Mouse (Mus musculus): Measurements from ENCODE around the gene Slc4a1ap. TPM values are rescaled to one million over a fixed set of nuclear protein-coding genes. Genes with fewer than 3 reads are reported as not detected.

Slc4a1ap gene
- total and polyA plus RNA-seq, 3 experiments, result 25.7 to 41.1 (median 27.9) TPM

DNA sequence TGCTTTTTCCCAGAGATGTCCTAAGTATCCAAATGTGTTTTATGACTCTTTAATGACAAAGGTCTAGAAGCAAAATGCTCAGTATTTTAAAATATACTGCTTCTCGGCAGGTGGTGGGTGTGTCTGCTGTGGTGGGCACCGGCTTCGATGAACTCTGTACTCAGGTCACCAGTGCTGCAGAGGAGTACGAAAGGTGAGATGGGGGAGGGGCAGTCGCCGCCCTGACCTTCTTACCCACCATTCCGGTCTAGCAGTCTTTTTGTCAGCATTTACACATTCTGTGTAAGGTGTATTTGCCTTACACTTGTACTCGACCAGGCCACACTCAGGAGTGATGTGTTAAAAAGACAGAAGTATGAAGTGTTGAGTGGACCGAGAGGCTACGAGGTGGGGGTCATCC lies 22.0 kb upstream of the Slc4a1ap start:
- in situ Hi-C loops (cut with MboI; ENCODE audit: low pct_ligation_motif_present, low pct_unique_long_range_greater_than_20kb, low sequenced_read_pairs), result no loop called here

DNA sequence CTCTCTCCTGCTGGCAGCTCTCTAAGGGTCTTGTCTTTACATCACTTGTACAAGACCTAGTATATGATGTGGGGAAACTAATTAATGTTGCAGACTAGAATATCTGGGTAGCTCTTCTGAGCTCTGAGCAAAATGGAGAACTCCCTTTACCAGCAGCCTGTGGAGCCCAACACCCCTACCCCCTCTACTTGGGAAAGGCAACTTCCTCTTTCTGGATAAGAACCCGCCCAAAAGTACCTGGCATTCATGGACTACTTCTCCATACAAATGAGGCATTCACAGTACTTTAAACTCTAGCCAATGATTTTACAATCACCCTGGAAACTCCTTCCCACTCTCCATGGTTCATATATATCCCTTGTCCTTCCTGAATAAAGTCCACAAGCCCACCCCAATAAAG lies 14.3 kb upstream of the Slc4a1ap start:
- TF ChIP-seq HCFC1 (IDR thresholded peaks at IDR 0.05; ENCODE audit: low read depth, low read length) (no peak), NELFE (IDR thresholded peaks at IDR 0.05; ENCODE audit: low read depth, low read length) (no peak), ZKSCAN1 (IDR thresholded peaks at IDR 0.05; ENCODE audit: borderline replicate concordance, low read depth, low read length) (no peak), TBP (conservative IDR thresholded peaks at IDR 0.05; ENCODE audit: low read depth, low read length) (no peak), ZMIZ1 (IDR thresholded peaks at IDR 0.05; ENCODE audit: low read depth, low read length) (no peak), GABPA (IDR thresholded peaks at IDR 0.05; ENCODE audit: insufficient replicate concordance, low read depth, low read length) (no peak), CHD2 (IDR thresholded peaks at IDR 0.05; ENCODE audit: low read length) (no peak), MXI1 (IDR thresholded peaks at IDR 0.05; ENCODE audit: low read depth, low read length) (no peak), UBTF (IDR thresholded peaks at IDR 0.05; ENCODE audit: low read depth, low read length) (no peak), RAD21 (IDR thresholded peaks at IDR 0.05; ENCODE audit: low read depth, low read length) (no peak), IRF4 (IDR thresholded peaks at IDR 0.05; ENCODE audit: low read depth, low read length) (no peak), JUND (conservative IDR thresholded peaks at IDR 0.05; ENCODE audit: low read depth, low read length) (no peak), BHLHE40 (IDR thresholded peaks at IDR 0.05; ENCODE audit: low read depth, low read length) (no peak), ZNF384 (IDR thresholded peaks at IDR 0.05; ENCODE audit: low read depth, low read length) (no peak), KAT2A (IDR thresholded peaks at IDR 0.05; ENCODE audit: insufficient replicate concordance, low read length) (no peak), POLR2A (IDR thresholded peaks at IDR 0.05; ENCODE audit: low read depth, low read length) (no peak)
- H3K9ac ChIP-seq (ENCODE audit: insufficient read depth, low read depth), result no peak overlapping the region
- H3K27me3 ChIP-seq (replicated peaks), result no peaks in the 10 kb centered on the region
- dilution Hi-C loops (cut with MboI; ENCODE audit: extremely low pct_ligation_motif_present, extremely low pct_unique_long_range_greater_than_20kb, low sequenced_read_pairs), result no loop called here
- no peak overlapping the region for H3K4me2 ChIP-seq (ENCODE audit: insufficient read depth, low read depth, poor library complexity, severe bottlenecking)
- H3K79me2 ChIP-seq (replicated peaks; ENCODE audit: control insufficient read depth, extremely low read depth, insufficient read depth, poor library complexity, severe bottlenecking), result no peaks in the 10 kb centered on the region
- peak; percentile 17 for DNase-seq (ENCODE audit: extremely low read depth)
- no peak overlapping the region for H3K4me3 ChIP-seq (replicated peaks in 1 of 3; ENCODE audit: low read depth in 2 of 3, low read length in 2 of 3, poor library complexity in 1 of 3)
- H3K9me3 ChIP-seq (replicated peaks; ENCODE audit: low read length), result no peaks in the 10 kb centered on the region
- peaks cover 60 to 94% of the 10 kb centered on the region in 2 experiments for H3K36me3 ChIP-seq (replicated peaks in 1 of 2; ENCODE audit: control insufficient read depth in 1 of 2, insufficient read depth in 1 of 2, low read length in 1 of 2)
- H3K27ac ChIP-seq (ENCODE audit: insufficient read depth, low read depth), result no peak overlapping the region
- in situ Hi-C loops (cut with MboI; ENCODE audit: low pct_ligation_motif_present, low pct_unique_long_range_greater_than_20kb, low sequenced_read_pairs), result no loop called here
- peaks cover 0 to 5% of the 10 kb centered on the region in 2 experiments; a peak in 1 of 4 replicates for H3K4me1 ChIP-seq (ENCODE audit: control insufficient read depth in 1 of 2, insufficient read depth in 2 of 2)

More for the DNA sequence above, 22.0 kb upstream of the Slc4a1ap start:
- H3K9ac ChIP-seq (ENCODE audit: insufficient read depth, low read depth), result no peak overlapping the region
- H3K27ac ChIP-seq (ENCODE audit: insufficient read depth, low read depth), result no peak overlapping the region
- TF ChIP-seq ZKSCAN1 (IDR thresholded peaks at IDR 0.05; ENCODE audit: borderline replicate concordance, low read depth, low read length), result no peak
- TF ChIP-seq POLR2AphosphoS2 (IDR thresholded peaks at IDR 0.05; ENCODE audit: low read depth, low read length), result no peak
- TF ChIP-seq RAD21 (IDR thresholded peaks at IDR 0.05; ENCODE audit: low read depth, low read length), result no peak
- no peak for TF ChIP-seq TCF12 (IDR thresholded peaks at IDR 0.05; ENCODE audit: low read depth, low read length)
- no peak for TF ChIP-seq CHD2 (IDR thresholded peaks at IDR 0.05; ENCODE audit: low read length)
- no peak for TF ChIP-seq NRF1 (IDR thresholded peaks at IDR 0.05; ENCODE audit: low read depth, low read length)
- TF ChIP-seq JUN (IDR thresholded peaks at IDR 0.05; ENCODE audit: insufficient read depth, low read depth, low read length), result no peak
- TF ChIP-seq MYC (IDR thresholded peaks at IDR 0.05; ENCODE audit: low read depth, low read length), result no peak
- TF ChIP-seq JUND (conservative IDR thresholded peaks at IDR 0.05; ENCODE audit: low read depth, low read length), result no peak
- TF ChIP-seq IRF4 (IDR thresholded peaks at IDR 0.05; ENCODE audit: low read depth, low read length), result no peak
- TF ChIP-seq CHD1 (IDR thresholded peaks at IDR 0.05; ENCODE audit: low read depth, low read length), result no peak
- TF ChIP-seq ZMIZ1 (IDR thresholded peaks at IDR 0.05; ENCODE audit: low read depth, low read length), result no peak
- TF ChIP-seq E2F4 (IDR thresholded peaks at IDR 0.05; ENCODE audit: insufficient replicate concordance, low read depth, low read length), result no peak
- TF ChIP-seq ETS1 (conservative IDR thresholded peaks at IDR 0.05; ENCODE audit: low read depth, low read length), result no peak
- TF ChIP-seq TBP (conservative IDR thresholded peaks at IDR 0.05; ENCODE audit: low read depth, low read length), result no peak
- no peak for TF ChIP-seq MXI1 (IDR thresholded peaks at IDR 0.05; ENCODE audit: low read depth, low read length)
- dilution Hi-C loops (cut with MboI; ENCODE audit: extremely low pct_ligation_motif_present, extremely low pct_unique_long_range_greater_than_20kb, low sequenced_read_pairs), result no loop called here
- no peaks in the 10 kb centered on the region for H3K9me3 ChIP-seq (replicated peaks; ENCODE audit: low read length)
- H3K4me2 ChIP-seq (ENCODE audit: insufficient read depth, low read depth, poor library complexity, severe bottlenecking), result no peak overlapping the region
- H3K79me2 ChIP-seq (replicated peaks; ENCODE audit: control insufficient read depth, extremely low read depth, insufficient read depth, poor library complexity, severe bottlenecking), result no peaks in the 10 kb centered on the region
- H3K36me3 ChIP-seq (replicated peaks in 1 of 2; ENCODE audit: control insufficient read depth in 1 of 2, insufficient read depth in 1 of 2, low read length in 1 of 2), result peaks cover 63 to 95% of the 10 kb centered on the region in 2 experiments
- DNase-seq (ENCODE audit: extremely low read depth), result no peak
- no peak overlapping the region for H3K4me3 ChIP-seq (replicated peaks in 1 of 3; ENCODE audit: low read depth in 2 of 3, low read length in 2 of 3, poor library complexity in 1 of 3)
- no peaks in the 10 kb centered on the region for H3K4me1 ChIP-seq (ENCODE audit: control insufficient read depth in 1 of 2, insufficient read depth in 2 of 2)
- H3K27me3 ChIP-seq (replicated peaks), result no peaks in the 10 kb centered on the region
